Mouse (Mus musculus) hindbrain, embryonic 12.5 days (tissue): ENCODE results near the gene Ttc30b. TPM values are rescaled to one million over a fixed set of nuclear protein-coding genes. Genes with fewer than 3 reads are reported as not detected.
"Not testable (repeated sequence)": the region's sequence is repeated elsewhere in the genome, so short reads cannot be mapped to it uniquely, and the experiment has no call there.

ENCODE experiments used
- ATAC-seq: fragments of 200-750 bp; cut with Nextera tagmentation; 2 replicates; pipeline ENCODE4 v1.8.0; 2017; ENCODE audit warnings: moderate TSS enrichment; ENCODE audit not compliant: low FRiP score
- H3K27ac ChIP-seq: fragments of 300-500 bp; sonication (generic); 2 replicates; pipeline ENCODE4 v1.5.1; 2016; ENCODE audit warnings: mild to moderate bottlenecking
- H3K27me3 ChIP-seq: fragments of 300-500 bp; sonication (generic); 2 replicates; pipeline ENCODE4 v1.6.1; 2016; ENCODE audit warnings: mild to moderate bottlenecking
- H3K36me3 ChIP-seq: fragments of 300-500 bp; sonication (generic); 2 replicates; pipeline ENCODE4 v1.6.1; 2016; ENCODE audit warnings: mild to moderate bottlenecking
- H3K4me1 ChIP-seq: fragments of 300-500 bp; sonication (generic); 2 replicates; pipeline ENCODE4 v1.6.1; 2016
- H3K4me2 ChIP-seq: fragments of 300-500 bp; sonication (generic); replicated peaks from 2 replicates; pipeline ENCODE4 v1.6.1; 2016; ENCODE audit warnings: mild to moderate bottlenecking
- H3K4me3 ChIP-seq: fragments of 300-500 bp; sonication (generic); 2 replicates; pipeline ENCODE4 v1.5.1; 2016; ENCODE audit warnings: mild to moderate bottlenecking
- H3K9ac ChIP-seq: fragments of 300-500 bp; sonication (generic); 2 replicates; pipeline ENCODE4 v1.6.1; 2016; ENCODE audit warnings: mild to moderate bottlenecking, moderate library complexity
- H3K9me3 ChIP-seq: fragments of 300-500 bp; sonication (generic); replicated peaks from 2 replicates; pipeline ENCODE4 v1.6.1; 2016; ENCODE audit warnings: mild to moderate bottlenecking
- WGBS: fragments of 180-500 bp; shearing (Covaris S2); methylation state at CpG from one replicate; pipeline ENCODE4 v1.1.7; 2016; 5-methylcytosine and 5-hydroxymethylcytosine counted together
- polyA plus RNA-seq: library from polyadenylated mRNA; unstranded; fragments of >200 nt; fragmentation: Nextera tagmentation; extraction: Ambion mirVana; gene quantifications from 2 replicates; pipeline ENCODE4 v1.2.1, GENCODE M21; 2016

The Ttc30b gene
- polyA plus RNA-seq, 1 experiment from 2014 or later, result 14.4 TPM

GRCm38 (mm10) chr2:75936685-75937084 lies 1.7 kb downstream of the Ttc30b start:
- not testable (repeated sequence) for H3K9me3 ChIP-seq, H3K4me2 ChIP-seq, ATAC-seq, H3K27me3 ChIP-seq, H3K27ac ChIP-seq, H3K4me3 ChIP-seq, H3K4me1 ChIP-seq, H3K9ac ChIP-seq, H3K36me3 ChIP-seq
- 92% methylated on average over 2 of the region's 2 CpGs for WGBS

- H3K4me1 ChIP-seq, result no peaks in the 10 kb centered on the region
- H3K9me3 ChIP-seq, result no peaks in the 10 kb centered on the region
- WGBS, result 45% methylated on average over 7 of the region's 7 CpGs
- 0 out of 2 replicates have a peak, but pooled peaks cover 2% of the 10 kb centered on the region for H3K36me3 ChIP-seq
- H3K9ac ChIP-seq, result no peak overlapping the region
- ATAC-seq, result no peak
- no peak overlapping the region for H3K4me3 ChIP-seq
- no peak overlapping the region for H3K4me2 ChIP-seq
- H3K27ac ChIP-seq, result peak overlapping the region; percentile 24; the same call in 1 of the 2 replicates
- no peaks in the 10 kb centered on the region for H3K27me3 ChIP-seq
Measured at GRCm38 (mm10) chr2:75933541-75933940, 4.8 kb downstream of the Ttc30b start.

- Histone ChIP-seq H3K9ac (no peak overlapping the region), H3K27ac (no peak overlapping the region), H3K4me2 (no peak overlapping the region), H3K4me1 (peaks cover 3% of the 10 kb centered on the region; the same call in 1 of the 2 replicates), H3K27me3 (no peaks in the 10 kb centered on the region), H3K36me3 (peaks cover 2% of the 10 kb centered on the region; the same call in 1 of the 2 replicates), H3K4me3 (no peak overlapping the region), H3K9me3 (no peaks in the 10 kb centered on the region)
- WGBS, result 90% methylated on average over 2 of the region's 2 CpGs
- ATAC-seq, result no peak
Measured at GRCm38 (mm10) chr2:75930941-75931340, 7.4 kb downstream of the Ttc30b start.

GRCm38 (mm10) chr2:75929786-75930444 lies 8.5 kb downstream of the Ttc30b start:
- Histone ChIP-seq H3K4me2 (no peak overlapping the region), H3K4me3 (no peak overlapping the region), H3K4me1 (peaks cover 6% of the 10 kb centered on the region), H3K27ac (no peak overlapping the region), H3K9me3 (no peaks in the 10 kb centered on the region), H3K27me3 (no peaks in the 10 kb centered on the region), H3K36me3 (peaks cover 2% of the 10 kb centered on the region; the same call in 1 of the 2 replicates), H3K9ac (no peak overlapping the region)
- 96% methylated on average over 6 of the region's 6 CpGs for WGBS
- no peak for ATAC-seq

- 94% methylated on average over 2 of the region's 2 CpGs for WGBS
- Histone ChIP-seq H3K9me3 (no peaks in the 10 kb centered on the region), H3K4me3 (no peak overlapping the region), H3K4me1 (peaks cover 9% of the 10 kb centered on the region), H3K36me3 (peaks cover 2% of the 10 kb centered on the region; the same call in 1 of the 2 replicates), H3K9ac (no peak overlapping the region), H3K27ac (no peak overlapping the region), H3K4me2 (no peak overlapping the region), H3K27me3 (no peaks in the 10 kb centered on the region)
- no peak for ATAC-seq
Measured at GRCm38 (mm10) chr2:75929141-75929540, 9.2 kb downstream of the Ttc30b start.

GRCm38 (mm10) chr2:75928011-75928410 lies 10.4 kb downstream of the Ttc30b start:
- WGBS, result 89% methylated on average over 3 of the region's 3 CpGs
- no peak overlapping the region for H3K27ac ChIP-seq
- H3K4me1 ChIP-seq, result peaks cover 13% of the 10 kb centered on the region
- H3K27me3 ChIP-seq, result no peaks in the 10 kb centered on the region
- H3K36me3 ChIP-seq, result peaks cover 2% of the 10 kb centered on the region; the same call in 1 of the 2 replicates
- H3K9ac ChIP-seq, result no peak overlapping the region
- no peak overlapping the region for H3K4me2 ChIP-seq
- no peak overlapping the region for H3K4me3 ChIP-seq
- ATAC-seq, result no peak
- H3K9me3 ChIP-seq, result no peaks in the 10 kb centered on the region

GRCm38 (mm10) chr2:75926061-75926460 lies 12.3 kb downstream of the Ttc30b start:
- Histone ChIP-seq H3K9me3 (no peaks in the 10 kb centered on the region), H3K27ac (peak overlapping the region; percentile 57), H3K4me1 (peaks cover 13% of the 10 kb centered on the region), H3K27me3 (no peaks in the 10 kb centered on the region), H3K9ac (no peak overlapping the region), H3K4me3 (no peak overlapping the region), H3K36me3 (peaks cover 2% of the 10 kb centered on the region; the same call in 1 of the 2 replicates), H3K4me2 (no peak overlapping the region)
- 83% methylated on average over 5 of the region's 5 CpGs for WGBS
- ATAC-seq, result no peak

GRCm38 (mm10) chr2:75923807-75924340 lies 14.5 kb downstream of the Ttc30b start:
- Histone ChIP-seq H3K9me3 (no peaks in the 10 kb centered on the region), H3K9ac (no peak overlapping the region), H3K27me3 (no peaks in the 10 kb centered on the region), H3K4me2 (no peak overlapping the region), H3K27ac (peak overlapping the region; percentile 66), H3K4me3 (no peak overlapping the region), H3K36me3 (no peaks in the 10 kb centered on the region; the same call in 1 of the 2 replicates), H3K4me1 (peaks cover 13% of the 10 kb centered on the region)
- ATAC-seq, result no peak
- 78% methylated on average over 4 of the region's 4 CpGs for WGBS

GRCm38 (mm10) chr2:75915040-75915439 lies 23.3 kb downstream of the Ttc30b start:
- no peak overlapping the region for H3K4me3 ChIP-seq
- H3K36me3 ChIP-seq, result peaks cover 9% of the 10 kb centered on the region; the same call in 1 of the 2 replicates
- H3K4me1 ChIP-seq, result no peaks in the 10 kb centered on the region
- H3K9me3 ChIP-seq, result no peaks in the 10 kb centered on the region
- H3K4me2 ChIP-seq, result no peak overlapping the region
- H3K9ac ChIP-seq, result no peak overlapping the region
- WGBS, result 88% methylated on average over 3 of the region's 3 CpGs
- no peak overlapping the region for H3K27ac ChIP-seq
- no peak for ATAC-seq
- H3K27me3 ChIP-seq, result no peaks in the 10 kb centered on the region

- no peak overlapping the region for H3K4me3 ChIP-seq
- no peaks in the 10 kb centered on the region for H3K27me3 ChIP-seq
- H3K36me3 ChIP-seq, result peaks cover 14% of the 10 kb centered on the region
- H3K27ac ChIP-seq, result no peak overlapping the region
- H3K4me1 ChIP-seq, result no peaks in the 10 kb centered on the region
- ATAC-seq, result no peak
- H3K9ac ChIP-seq, result no peak overlapping the region
- WGBS, result 90% methylated on average over 1 of the region's 1 CpGs
- H3K4me2 ChIP-seq, result no peak overlapping the region
- H3K9me3 ChIP-seq, result no peaks in the 10 kb centered on the region
Measured at GRCm38 (mm10) chr2:75907142-75907541, 31.2 kb downstream of the Ttc30b start.

- no peak for ATAC-seq
- no peaks in the 10 kb centered on the region; the same call in 1 of the 2 replicates for H3K9me3 ChIP-seq
- no peak overlapping the region for H3K27ac ChIP-seq
- H3K27me3 ChIP-seq, result no peaks in the 10 kb centered on the region
- no peak overlapping the region for H3K9ac ChIP-seq
- H3K36me3 ChIP-seq, result peaks cover 19% of the 10 kb centered on the region; the same call in 1 of the 2 replicates
- H3K4me2 ChIP-seq, result no peak overlapping the region
- H3K4me1 ChIP-seq, result no peaks in the 10 kb centered on the region
- WGBS, result 89% methylated on average over 9 of the region's 9 CpGs
- no peak overlapping the region for H3K4me3 ChIP-seq
Measured at GRCm38 (mm10) chr2:75901869-75902268, 36.5 kb downstream of the Ttc30b start.

- Histone ChIP-seq H3K9ac (no peak overlapping the region), H3K9me3 (no peaks in the 10 kb centered on the region; the same call in 1 of the 2 replicates), H3K27me3 (no peaks in the 10 kb centered on the region), H3K4me1 (no peaks in the 10 kb centered on the region), H3K27ac (no peak overlapping the region), H3K4me2 (no peak overlapping the region), H3K36me3 (peaks cover 18% of the 10 kb centered on the region; the same call in 1 of the 2 replicates), H3K4me3 (no peak overlapping the region)
- ATAC-seq, result no peak
- WGBS, result 89% methylated on average over 1 of the region's 1 CpGs
Measured at GRCm38 (mm10) chr2:75900281-75900680, 38.1 kb downstream of the Ttc30b start.

GRCm38 (mm10) chr2:75895711-75896110 lies 42.7 kb downstream of the Ttc30b start:
- 91% methylated on average over 5 of the region's 5 CpGs for WGBS
- H3K4me1 ChIP-seq, result no peaks in the 10 kb centered on the region
- no peak overlapping the region for H3K4me3 ChIP-seq
- H3K36me3 ChIP-seq, result peaks cover 8% of the 10 kb centered on the region; the same call in 1 of the 2 replicates
- no peak overlapping the region for H3K9ac ChIP-seq
- H3K27ac ChIP-seq, result no peak overlapping the region
- ATAC-seq, result no peak
- H3K9me3 ChIP-seq, result no peaks in the 10 kb centered on the region; the same call in 1 of the 2 replicates
- no peaks in the 10 kb centered on the region for H3K27me3 ChIP-seq
- H3K4me2 ChIP-seq, result no peak overlapping the region
